Mouse (Mus musculus): Measurements from ENCODE around the gene Immt. TPM values are rescaled to one million over a fixed set of nuclear protein-coding genes. Genes with fewer than 3 reads are reported as not detected.
"Not testable (repeated sequence)": the region's sequence is repeated elsewhere in the genome, so short reads cannot be mapped to it uniquely, and the experiment has no call there.

Gene Immt
- polyA plus RNA-seq, 1 experiment from 2014 or later = 107 TPM

DNA sequence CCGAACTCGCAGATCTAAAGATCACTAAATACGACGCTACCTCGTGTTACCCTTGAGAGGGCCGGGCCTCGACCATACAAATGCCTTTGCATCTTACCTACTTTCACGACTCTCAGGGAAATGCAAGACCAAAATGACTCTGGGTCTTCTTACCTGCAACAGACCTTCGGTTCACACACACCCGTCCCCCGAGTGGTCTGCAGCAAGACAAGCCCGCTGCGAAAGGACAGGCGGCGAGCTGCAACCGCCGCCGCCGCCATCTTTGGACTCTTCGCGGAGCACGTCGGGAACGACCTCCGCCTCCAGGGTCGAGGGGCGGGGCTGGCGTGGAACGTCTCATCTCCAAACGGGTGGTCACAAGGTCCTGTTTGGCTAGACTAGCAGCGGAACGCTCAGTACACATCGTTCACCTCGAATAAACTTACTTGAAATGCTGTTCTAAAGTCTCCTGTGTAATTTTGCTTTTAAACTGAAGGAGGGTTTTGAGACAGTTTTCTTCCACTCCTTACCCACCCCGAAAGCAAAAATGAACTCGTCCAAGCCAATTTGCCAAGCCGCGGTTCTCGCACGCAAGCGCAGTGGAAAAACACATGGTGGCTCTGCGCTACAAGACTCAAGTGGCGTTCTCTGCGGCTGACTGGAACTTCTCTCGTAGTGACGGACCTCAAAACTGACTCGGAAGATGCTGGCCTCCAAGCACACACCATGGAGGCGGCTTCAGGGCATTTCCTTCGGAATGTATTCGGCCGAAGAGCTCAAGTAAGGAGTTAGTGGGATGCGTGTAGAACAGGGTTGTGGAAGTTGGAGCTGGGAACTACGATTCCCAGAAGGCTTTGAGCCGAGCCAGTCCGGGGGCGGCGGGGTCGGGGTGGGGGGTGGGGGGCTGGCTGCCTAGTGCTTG lies 77.6 kb downstream of the Immt start, which contains the start of the genes Ptcd3 and Polr1a:
Gene Ptcd3, minus strand, starts transcription at position 270 of the 901 bp plus-strand sequence.
Gene Polr1a, plus strand, starts transcription at position 573 of the 901 bp plus-strand sequence.
- H3K79me2 ChIP-seq (ENCODE audit: inconsistent target) = peaks cover 57% of the 10 kb centered on the region
- H3K4me3 ChIP-seq (ENCODE audit: inconsistent target) = peak within 1 kb of the TSS; percentile 81
- under 1% methylated on average over 54 of the region's 58 CpGs for WGBS (ENCODE audit: missing documents)
- peaks cover 18% of the 10 kb centered on the region for H3K36me3 ChIP-seq (ENCODE audit: inconsistent target)
- peak within 1 kb of the TSS; percentile 96 for H3K27ac ChIP-seq

DNA sequence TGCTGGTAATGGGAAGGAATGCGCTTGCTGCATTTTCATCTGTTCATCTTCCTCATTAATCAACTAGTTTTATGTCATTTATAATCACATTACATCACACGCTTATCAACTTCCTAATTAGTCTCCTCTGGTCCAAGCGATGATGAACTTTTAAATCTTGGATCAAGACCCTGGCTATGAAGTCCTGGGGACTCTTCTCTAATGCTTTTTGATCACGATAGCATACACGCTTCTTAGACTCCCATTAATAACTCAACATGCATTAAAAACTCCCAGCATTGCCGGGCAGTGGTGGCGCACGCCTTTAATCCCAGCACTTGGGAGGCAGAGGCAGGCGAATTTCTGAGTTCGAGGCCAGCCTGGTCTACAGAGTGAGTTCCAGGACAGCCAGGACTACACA lies 78.3 kb downstream of the Immt start:
- H3K79me2 ChIP-seq (ENCODE audit: inconsistent target) = peaks cover 57% of the 10 kb centered on the region
- 23% methylated on average over 10 of the region's 10 CpGs for WGBS (ENCODE audit: missing documents)
- peaks cover 12% of the 10 kb centered on the region for H3K36me3 ChIP-seq (ENCODE audit: inconsistent target)
- H3K4me3 ChIP-seq (ENCODE audit: inconsistent target) = peak overlapping the region; percentile 81
- peak overlapping the region; percentile 96 for H3K27ac ChIP-seq

- 59% methylated on average over 6 of the region's 6 CpGs for WGBS (ENCODE audit: missing documents)
- H3K36me3 ChIP-seq (ENCODE audit: inconsistent target) = peaks cover 7% of the 10 kb centered on the region
- peak overlapping the region; percentile 81 for H3K4me3 ChIP-seq (ENCODE audit: inconsistent target)
- H3K79me2 ChIP-seq (ENCODE audit: inconsistent target) = peaks cover 55% of the 10 kb centered on the region
- H3K27ac ChIP-seq = no peak overlapping the region
Measured at GRCm38 (mm10) chr6:71909840-71910239, 78.7 kb downstream of the Immt start.

GRCm38 (mm10) chr6:71911686-71912450 lies 80.7 kb downstream of the Immt start:
- WGBS (ENCODE audit: missing documents) = 94% methylated on average over 5 of the region's 5 CpGs
- peaks cover 35% of the 10 kb centered on the region for H3K79me2 ChIP-seq (ENCODE audit: inconsistent target)
- H3K4me3 ChIP-seq (ENCODE audit: inconsistent target) = no peak overlapping the region
- no peaks in the 10 kb centered on the region for H3K36me3 ChIP-seq (ENCODE audit: inconsistent target)
- no peak overlapping the region for H3K27ac ChIP-seq

DNA sequence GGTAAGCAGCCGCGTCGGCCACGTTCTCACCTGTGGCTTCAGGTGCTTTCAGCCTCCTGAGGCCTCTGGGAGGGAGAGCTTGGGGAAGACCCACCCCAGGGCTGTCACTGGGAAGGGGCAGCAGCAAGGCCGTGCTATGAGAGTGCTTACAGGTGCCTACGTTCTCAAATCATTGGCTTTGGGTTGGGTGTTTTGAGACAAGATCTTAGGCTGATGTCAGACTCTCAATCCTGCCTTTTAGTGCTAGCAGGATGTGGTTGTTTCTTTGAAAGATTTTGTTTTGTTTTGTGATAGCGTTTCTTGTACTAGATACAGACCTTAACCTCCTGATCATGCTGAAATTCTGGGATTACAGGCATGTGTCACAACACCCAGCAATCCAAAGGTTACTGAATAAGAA lies 89.6 kb downstream of the Immt start:
- 91% methylated on average over 7 of the region's 7 CpGs for WGBS (ENCODE audit: missing documents)
- peaks cover 13% of the 10 kb centered on the region; the same call in 1 of the 2 replicates for H3K36me3 ChIP-seq (ENCODE audit: inconsistent target)
- H3K79me2 ChIP-seq (ENCODE audit: inconsistent target) = no peaks in the 10 kb centered on the region
- H3K27ac ChIP-seq = no peak overlapping the region
- no peak overlapping the region for H3K4me3 ChIP-seq (ENCODE audit: inconsistent target)

DNA sequence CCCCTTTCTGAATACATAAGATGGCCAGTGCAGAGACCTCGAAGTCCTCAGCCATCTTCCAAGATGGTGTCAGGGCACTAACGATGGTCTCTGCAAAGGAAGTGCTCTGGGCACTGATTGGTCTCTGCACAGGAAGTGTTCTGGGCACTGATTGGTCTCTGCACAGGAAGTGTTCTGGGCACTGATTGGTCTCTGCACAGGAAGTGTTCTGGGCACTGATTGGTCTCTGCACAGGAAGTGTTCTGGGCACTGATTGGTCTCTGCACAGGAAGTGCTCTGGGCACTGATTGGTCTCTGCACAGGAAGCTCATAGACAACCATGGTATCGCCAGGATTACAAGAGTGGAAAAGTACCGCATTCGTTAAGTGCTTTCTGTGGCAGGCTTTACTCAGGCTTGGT lies 94.1 kb downstream of the Immt start:
- WGBS (ENCODE audit: missing documents) = 36% methylated on average over 5 of the region's 5 CpGs
- not testable (repeated sequence) for H3K36me3 ChIP-seq (ENCODE audit: inconsistent target); H3K4me3 ChIP-seq (ENCODE audit: inconsistent target); H3K79me2 ChIP-seq (ENCODE audit: inconsistent target); H3K27ac ChIP-seq

Other genes starting within 250 kb of the Immt start
- 19.4 to 30.0 TPM (median 25.2 TPM) in 3 replicates for gene Kdm3a, start 198.3 kb upstream of the Immt start, polyA plus RNA-seq (2018)
- not detected in 3 replicates for gene Reep1, start 123.8 kb upstream of the Immt start, polyA plus RNA-seq (2018)
- 11.0 to 21.7 TPM (median 19.0 TPM) in 3 replicates for gene Mrpl35, start 4.4 kb upstream of the Immt start, polyA plus RNA-seq (2018)
- gene Ptcd3, start 77.4 kb downstream of the Immt start, polyA plus RNA-seq (2018) = 13.1 to 37.8 TPM (median 34.7 TPM) in 3 replicates
- gene Polr1a, start 77.7 kb downstream of the Immt start, polyA plus RNA-seq (2018) = 6.1 to 26.9 TPM (median 16.6 TPM) in 3 replicates

All from macrophage (primary cell).